ENCODE assay signal across 8 mouse cellular contexts in genomic region chr7:140941222-140942051, GRCm38 (mm10). TPM values are rescaled to one million over a fixed set of nuclear protein-coding genes. Genes with fewer than 3 reads are reported as not detected.
DNase-seq lines count a peak whose midpoint lies in the region; ATAC-seq and TF ChIP-seq lines count a peak whose summit lies in the region.

Gene Pgghg (plus strand): TSS chr7:140941391.

- peaks cover 3% of the 10 kb centered on the region; the same call in 1 of the 2 replicates for H3K27me3 ChIP-seq in heart, embryonic 11.5 days (ENCODE audit: control insufficient read depth, insufficient read depth, low read length)
- H3K27me3 ChIP-seq in kidney, embryonic 14.5 days (ENCODE audit: control insufficient read depth, insufficient read depth, low read length): peaks cover 4% of the 10 kb centered on the region; the same call in 1 of the 2 replicates
- H3K27me3 ChIP-seq in liver, embryonic 15.5 days: peaks cover 8% of the 10 kb centered on the region; the same call in 1 of the 2 replicates
- H3K27me3 ChIP-seq in stomach, postnatal 0 days (ENCODE audit: control insufficient read depth, insufficient read depth, low read length): no peaks in the 10 kb centered on the region

- peak; percentile 34 for TF ChIP-seq EP300 in stomach, postnatal 0 days (optimal IDR thresholded peaks at IDR 0.05)

- no peaks in the 10 kb centered on the region for H3K36me3 ChIP-seq in heart, embryonic 11.5 days (ENCODE audit: control insufficient read depth, insufficient read depth, low read length)
- peaks cover 16% of the 10 kb centered on the region for H3K36me3 ChIP-seq in kidney, embryonic 14.5 days (ENCODE audit: control insufficient read depth, insufficient read depth, low read length)
- peaks cover 10% of the 10 kb centered on the region; the same call in 1 of the 2 replicates for H3K36me3 ChIP-seq in liver, embryonic 15.5 days (replicated peaks)
- peaks cover 10% of the 10 kb centered on the region; the same call in 1 of the 2 replicates for H3K36me3 ChIP-seq in stomach, postnatal 0 days (ENCODE audit: control insufficient read depth, insufficient read depth, low read length)

- H3K4me3 ChIP-seq in bone marrow macrophage, adult 2 months (ENCODE audit: insufficient read depth, low read length): peak within 1 kb of the TSS; percentile 68
- H3K4me3 ChIP-seq in embryonic fibroblast, embryonic 13.5 days (ENCODE audit: insufficient read depth, low read length): peak within 1 kb of the TSS; percentile 53
- peak within 1 kb of the TSS; percentile 53 for H3K4me3 ChIP-seq in heart, embryonic 11.5 days (ENCODE audit: low read depth, low read length)
- peak within 1 kb of the TSS; percentile 46 for H3K4me3 ChIP-seq in kidney, embryonic 14.5 days (ENCODE audit: low read length)
- peak within 1 kb of the TSS; percentile 65 for H3K4me3 ChIP-seq in liver, embryonic 15.5 days (replicated peaks)
- H3K4me3 ChIP-seq in stomach, postnatal 0 days (ENCODE audit: low read depth, low read length): peak within 1 kb of the TSS; percentile 49

- TF ChIP-seq CTCF in bone marrow macrophage, adult 2 months (IDR thresholded peaks at IDR 0.05; ENCODE audit: low read depth, low read length): peak; percentile 66
- TF ChIP-seq CTCF in embryonic fibroblast, embryonic 13.5 days (IDR thresholded peaks at IDR 0.05; ENCODE audit: borderline replicate concordance, insufficient read depth, low read length): peak; percentile 60
- TF ChIP-seq CTCF in stomach, postnatal 0 days (IDR thresholded peaks at IDR 0.05; ENCODE audit: low read depth): peak; percentile 94

- WGBS in heart, embryonic 11.5 days (ENCODE audit: insufficient replicate concordance): 3% methylated on average over 33 of the region's 33 CpGs
- 3% methylated on average over 33 of the region's 33 CpGs for WGBS in kidney, embryonic 14.5 days
- WGBS in liver, embryonic 15.5 days (ENCODE audit: insufficient replicate concordance): under 1% methylated on average over 33 of the region's 33 CpGs
- WGBS in stomach, postnatal 0 days: under 1% methylated on average over 33 of the region's 33 CpGs

- ATAC-seq in CD4-positive, CD25-positive, alpha-beta regulatory T cell, adult 4 months: peak; percentile 85
- peak; percentile 82 for ATAC-seq in heart, embryonic 11.5 days (replicated peaks; ENCODE audit: insufficient number of reproducible peaks, low FRiP score, low TSS enrichment)
- ATAC-seq in kidney, embryonic 14.5 days (ENCODE audit: low FRiP score, low TSS enrichment): peak; percentile 88
- peak; percentile 86 for ATAC-seq in liver, embryonic 15.5 days (ENCODE audit: insufficient read depth)
- peak; percentile 89 for ATAC-seq in stomach, postnatal 0 days (ENCODE audit: low FRiP score, low TSS enrichment)

- peak within 1 kb of the TSS; percentile 86 for H3K9ac ChIP-seq in heart, embryonic 11.5 days (ENCODE audit: low read depth, low read length)
- H3K9ac ChIP-seq in kidney, embryonic 14.5 days (ENCODE audit: low read depth, low read length): peak within 1 kb of the TSS; percentile 73
- H3K9ac ChIP-seq in liver, embryonic 15.5 days: peak within 1 kb of the TSS; percentile 65
- peak within 1 kb of the TSS; percentile 73 for H3K9ac ChIP-seq in stomach, postnatal 0 days (ENCODE audit: low read length)

- H3K27ac ChIP-seq in bone marrow macrophage, adult 2 months (ENCODE audit: insufficient read depth, low read depth, low read length): peak within 1 kb of the TSS; percentile 98
- H3K27ac ChIP-seq in embryonic fibroblast, embryonic 13.5 days (ENCODE audit: insufficient read depth, low read length): peak within 1 kb of the TSS; percentile 98
- H3K27ac ChIP-seq in heart, embryonic 11.5 days (ENCODE audit: low read depth, low read length): peak within 1 kb of the TSS; percentile 85
- H3K27ac ChIP-seq in kidney, embryonic 14.5 days (ENCODE audit: low read depth, low read length): peak within 1 kb of the TSS; percentile 86
- peak within 1 kb of the TSS; percentile 86 for H3K27ac ChIP-seq in liver, embryonic 15.5 days (replicated peaks)
- peak within 1 kb of the TSS; percentile 96 for H3K27ac ChIP-seq in stomach, postnatal 0 days (replicated peaks)

- H3K4me2 ChIP-seq in heart, embryonic 11.5 days: peak within 1 kb of the TSS; percentile 79
- peak within 1 kb of the TSS; percentile 71 for H3K4me2 ChIP-seq in kidney, embryonic 14.5 days (replicated peaks; ENCODE audit: low read depth, low read length)
- peak within 1 kb of the TSS; percentile 78 for H3K4me2 ChIP-seq in liver, embryonic 15.5 days
- peak within 1 kb of the TSS; percentile 74 for H3K4me2 ChIP-seq in stomach, postnatal 0 days (replicated peaks; ENCODE audit: low read depth)

- no peaks in the 10 kb centered on the region for H3K9me3 ChIP-seq in heart, embryonic 11.5 days (replicated peaks; ENCODE audit: control insufficient read depth, low read length)
- no peaks in the 10 kb centered on the region for H3K9me3 ChIP-seq in kidney, embryonic 14.5 days (ENCODE audit: control insufficient read depth, low read length)
- no peaks in the 10 kb centered on the region for H3K9me3 ChIP-seq in liver, embryonic 15.5 days (replicated peaks)
- no peaks in the 10 kb centered on the region for H3K9me3 ChIP-seq in stomach, postnatal 0 days (ENCODE audit: control insufficient read depth, low read length)

- DNase-seq in neural tube, embryonic 10.5 days (ENCODE audit: extremely low spot score, low spot score): peak; percentile 89
- peak; percentile 88 for DNase-seq in stomach, postnatal 0 days (ENCODE audit: low spot score)

- peak; percentile 70 for TF ChIP-seq POLR2A in bone marrow macrophage, adult 2 months (IDR thresholded peaks at IDR 0.05; ENCODE audit: borderline replicate concordance, low read depth, low read length)
- peak; percentile 68 for TF ChIP-seq POLR2A in embryonic fibroblast, embryonic 13.5 days (IDR thresholded peaks at IDR 0.05; ENCODE audit: low read depth, low read length)

- H3K4me1 ChIP-seq in bone marrow macrophage, adult 2 months (ENCODE audit: control insufficient read depth, insufficient read depth, low read length): peaks cover 23% of the 10 kb centered on the region
- peaks cover 2% of the 10 kb centered on the region; the same call in 1 of the 2 replicates for H3K4me1 ChIP-seq in embryonic fibroblast, embryonic 13.5 days (ENCODE audit: control insufficient read depth, insufficient read depth, low read length)
- H3K4me1 ChIP-seq in heart, embryonic 11.5 days (ENCODE audit: control insufficient read depth, insufficient read depth, low read length): peaks cover 1% of the 10 kb centered on the region; the same call in 1 of the 2 replicates
- H3K4me1 ChIP-seq in kidney, embryonic 14.5 days (ENCODE audit: control insufficient read depth, insufficient read depth, low read length): peaks cover 15% of the 10 kb centered on the region; the same call in 1 of the 2 replicates
- H3K4me1 ChIP-seq in liver, embryonic 15.5 days (replicated peaks): peaks cover 38% of the 10 kb centered on the region
- H3K4me1 ChIP-seq in stomach, postnatal 0 days (replicated peaks; ENCODE audit: control insufficient read depth, insufficient read depth): peaks cover 5% of the 10 kb centered on the region

RNA-seq across cellular contexts. Expression of gene Pgghg, which starts in this region (rescaled TPM):
- polyA plus RNA-seq in CD4-positive, CD25-positive, alpha-beta regulatory T cell, adult 4 months (2017; shearing (Covaris generic)): 10 to 100 TPM; 15.1 to 30.9 TPM
- polyA plus RNA-seq in bone marrow macrophage, adult 2 months (2012; ENCODE audit: insufficient read depth, insufficient read length, missing spikeins): 11.5 and 13.8 TPM in 2 replicates
- 14.3 and 19.1 TPM in 2 replicates for polyA plus RNA-seq in embryonic fibroblast, embryonic 13.5 days (2011; ENCODE audit: insufficient read length, low read depth, missing spikeins)
- polyA plus RNA-seq in heart, embryonic 11.5 days (2014; fragmentation: Nextera tagmentation; extraction: Ambion mirVana): 11.1 and 12.0 TPM in 2 replicates
- 15.9 and 20.5 TPM in 2 replicates for polyA plus RNA-seq in kidney, embryonic 14.5 days (2014; fragmentation: Nextera tagmentation; extraction: Ambion mirVana)
- polyA plus RNA-seq in liver, embryonic 15.5 days (2015; fragmentation: Nextera tagmentation; extraction: Ambion mirVana): 6.0 and 6.6 TPM in 2 replicates
- polyA plus RNA-seq in stomach, postnatal 0 days (2015; fragmentation: Nextera tagmentation; extraction: Ambion mirVana): 10.1 and 12.3 TPM in 2 replicates

Comparison
In these comparisons a context has a peak if more than half of its experiments do, and no peak if none do; other contexts are left out.
1. Peak in every context shown above with its lines: DNase-seq, ATAC-seq, H3K4me3 ChIP-seq and H3K27ac ChIP-seq.